Mouse (Mus musculus): ENCODE data around the gene Vps8.

- TF ChIP-seq CTCF (IDR thresholded peaks at IDR 0.05; ENCODE audit: low read depth, low read length) (no peak), TAL1 (conservative IDR thresholded peaks at IDR 0.05; ENCODE audit: low read depth, low read length) (no peak), GATA2 (IDR thresholded peaks at IDR 0.05; ENCODE audit: borderline replicate concordance, low read depth, low read length) (no peak), GATA1 (IDR thresholded peaks at IDR 0.05; ENCODE audit: borderline replicate concordance, low read length) (no peak)
Observed at GRCm38 (mm10) chr16:21375147-21375546, 47.8 kb upstream of the Vps8 start.
